Mouse (Mus musculus): ENCODE data around the gene P2ry14. TPM values are rescaled to one million over a fixed set of nuclear protein-coding genes. Genes with fewer than 3 reads are reported as not detected.

Gene P2ry14
- total RNA-seq, 1 experiment = 0.18 TPM

DNA sequence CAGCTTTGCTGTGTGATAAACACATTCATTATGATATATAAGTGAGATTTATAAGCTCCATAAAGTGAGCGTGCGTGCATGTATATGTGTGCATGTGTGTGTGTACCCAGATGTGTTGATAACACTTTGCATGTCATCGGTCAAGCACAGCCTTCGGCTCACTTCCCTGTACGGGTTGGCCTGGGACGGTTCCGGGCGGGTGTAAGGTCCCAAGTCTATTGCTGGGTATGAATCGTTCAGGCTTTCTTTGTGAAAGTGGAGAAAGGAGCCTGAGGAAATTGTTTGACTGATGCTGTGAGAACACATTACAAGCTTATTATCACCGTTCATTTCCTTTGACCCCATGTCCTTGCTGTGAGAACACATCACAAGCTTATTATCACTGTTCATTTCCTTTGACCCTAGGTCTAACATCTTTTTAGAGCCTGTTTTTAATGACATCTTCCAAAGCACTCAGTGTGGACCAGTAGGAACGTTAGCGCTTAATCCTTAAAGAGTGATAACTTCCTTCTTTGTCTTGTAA, 14.4 kb downstream of the P2ry14 start:
- no peak for DNase-seq (ENCODE audit: low read depth, low spot score)
- Histone ChIP-seq H3K36me3 (ENCODE audit: control insufficient read depth, insufficient read depth, low read length, poor library complexity, severe bottlenecking) (no peaks in the 10 kb centered on the region), H3K27ac (ENCODE audit: insufficient read depth, low read depth, low read length, poor library complexity, severe bottlenecking) (no peak overlapping the region), H3K4me1 (ENCODE audit: control insufficient read depth in 2 of 2, insufficient read depth in 2 of 2, low read length in 2 of 2, poor library complexity in 1 of 2) (no peaks in the 10 kb centered on the region), H3K9ac (ENCODE audit: insufficient read depth, low read depth, low read length, poor library complexity, severe bottlenecking) (no peak overlapping the region), H3K9me3 (ENCODE audit: control insufficient read depth, insufficient read depth, low read depth, low read length) (no peaks in the 10 kb centered on the region), H3K4me3 (ENCODE audit: insufficient read depth in 1 of 2, low read depth in 1 of 2, low read length in 2 of 2, poor library complexity in 1 of 2, severe bottlenecking in 1 of 2) (no peak overlapping the region)
- in situ Hi-C loops (cut with MboI; ENCODE audit: low sequenced_read_pairs in 2 of 2, unreplicated experiment in 2 of 2) = no loop called here
- no peak for TF ChIP-seq HCFC1 (IDR thresholded peaks at IDR 0.05; ENCODE audit: borderline replicate concordance, insufficient read depth, low read length)
- no peak for TF ChIP-seq ZC3H11A (IDR thresholded peaks at IDR 0.05; ENCODE audit: borderline replicate concordance, low read depth, low read length)
- TF ChIP-seq CHD2 (IDR thresholded peaks at IDR 0.05; ENCODE audit: low read depth, low read length) = no peak
- TF ChIP-seq ZNF384 (IDR thresholded peaks at IDR 0.05; ENCODE audit: low read depth, low read length) = no peak
- no peak for TF ChIP-seq MAFK (IDR thresholded peaks at IDR 0.05; ENCODE audit: insufficient read depth, low read depth, low read length)

DNA sequence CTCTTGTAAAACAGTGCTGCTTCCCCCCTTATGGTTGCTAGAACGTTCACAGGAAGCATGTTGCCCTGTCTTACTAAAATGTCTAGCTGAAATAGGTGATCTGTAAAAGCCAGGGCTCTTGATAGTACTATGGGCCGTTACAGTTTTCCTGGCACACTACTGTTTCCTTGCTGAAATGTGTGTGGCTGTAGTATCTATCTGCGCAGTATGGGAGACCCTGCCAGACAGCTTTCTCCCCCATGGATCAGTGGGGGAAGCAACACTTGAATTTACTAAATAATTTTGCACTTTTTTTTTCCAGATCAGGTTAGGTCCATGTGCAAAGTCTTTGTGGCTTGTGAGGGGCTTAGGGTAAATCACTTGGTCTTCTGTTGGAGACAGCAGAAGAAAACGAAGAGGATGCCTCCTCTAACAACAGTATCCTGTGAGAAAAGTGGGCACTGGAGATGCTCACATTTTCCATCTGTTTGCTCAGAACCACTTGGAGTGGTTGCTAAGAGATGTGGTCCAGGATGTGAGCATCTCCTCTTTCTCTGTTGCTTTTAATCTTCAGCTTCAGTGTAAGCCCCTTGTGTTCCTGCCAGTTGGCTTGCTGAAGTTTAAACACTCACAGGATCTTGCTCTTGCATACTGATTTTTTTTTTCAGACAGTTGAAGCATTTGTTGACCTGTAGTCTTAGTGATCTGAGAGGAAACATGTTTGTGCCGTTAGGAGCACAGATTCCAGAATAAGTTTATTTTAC, 17.3 kb downstream of the P2ry14 start:
- no peak for TF ChIP-seq ZC3H11A (IDR thresholded peaks at IDR 0.05; ENCODE audit: borderline replicate concordance, low read depth, low read length)
- no peak for TF ChIP-seq MAFK (IDR thresholded peaks at IDR 0.05; ENCODE audit: insufficient read depth, low read depth, low read length)
- TF ChIP-seq ZNF384 (IDR thresholded peaks at IDR 0.05; ENCODE audit: low read depth, low read length) = no peak
- TF ChIP-seq CHD2 (IDR thresholded peaks at IDR 0.05; ENCODE audit: low read depth, low read length) = no peak
- TF ChIP-seq HCFC1 (IDR thresholded peaks at IDR 0.05; ENCODE audit: borderline replicate concordance, insufficient read depth, low read length) = no peak
- H3K4me3 ChIP-seq (ENCODE audit: insufficient read depth in 1 of 2, low read depth in 1 of 2, low read length in 2 of 2, poor library complexity in 1 of 2, severe bottlenecking in 1 of 2) = no peak overlapping the region
- H3K27ac ChIP-seq (ENCODE audit: insufficient read depth, low read depth, low read length, poor library complexity, severe bottlenecking) = no peak overlapping the region
- no peaks in the 10 kb centered on the region for H3K4me1 ChIP-seq (ENCODE audit: control insufficient read depth in 2 of 2, insufficient read depth in 2 of 2, low read length in 2 of 2, poor library complexity in 1 of 2)
- H3K9me3 ChIP-seq (ENCODE audit: control insufficient read depth, insufficient read depth, low read depth, low read length) = no peaks in the 10 kb centered on the region
- H3K36me3 ChIP-seq (ENCODE audit: control insufficient read depth, insufficient read depth, low read length, poor library complexity, severe bottlenecking) = no peaks in the 10 kb centered on the region
- DNase-seq (ENCODE audit: low read depth, low spot score) = no peak
- in situ Hi-C loops (cut with MboI; ENCODE audit: low sequenced_read_pairs in 2 of 2, unreplicated experiment in 2 of 2) = no loop called here
- H3K9ac ChIP-seq (ENCODE audit: insufficient read depth, low read depth, low read length, poor library complexity, severe bottlenecking) = no peak overlapping the region

DNA sequence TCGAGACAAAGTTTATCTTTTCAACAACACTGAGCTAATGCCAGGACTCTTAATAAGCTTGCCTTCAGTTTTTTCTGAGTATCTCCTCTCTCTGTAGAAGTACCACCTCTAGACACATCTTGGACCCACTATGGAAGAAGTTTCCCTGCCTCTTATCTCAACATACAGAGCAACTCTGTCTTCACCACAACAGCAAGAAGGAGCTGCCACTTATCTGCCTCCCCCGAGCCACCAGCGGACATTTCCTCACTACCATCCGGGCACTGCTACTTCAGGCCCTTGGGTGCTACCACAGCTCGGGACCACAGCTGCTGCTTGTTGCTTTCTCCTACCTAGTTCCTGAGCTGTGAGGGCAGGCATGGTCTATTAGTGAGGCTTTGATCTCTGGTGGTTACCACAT, 20.2 kb downstream of the P2ry14 start:
- in situ Hi-C loops (cut with MboI; ENCODE audit: low sequenced_read_pairs in 2 of 2, unreplicated experiment in 2 of 2) = no loop called here
- Histone ChIP-seq H3K9ac (ENCODE audit: insufficient read depth, low read depth, low read length, poor library complexity, severe bottlenecking) (no peak overlapping the region), H3K4me3 (ENCODE audit: insufficient read depth in 1 of 2, low read depth in 1 of 2, low read length in 2 of 2, poor library complexity in 1 of 2, severe bottlenecking in 1 of 2) (no peak overlapping the region), H3K36me3 (ENCODE audit: control insufficient read depth, insufficient read depth, low read length, poor library complexity, severe bottlenecking) (no peaks in the 10 kb centered on the region), H3K27ac (ENCODE audit: insufficient read depth, low read depth, low read length, poor library complexity, severe bottlenecking) (no peak overlapping the region), H3K4me1 (ENCODE audit: control insufficient read depth in 2 of 2, insufficient read depth in 2 of 2, low read length in 2 of 2, poor library complexity in 1 of 2) (no peaks in the 10 kb centered on the region; a peak in 1 of 4 replicates), H3K9me3 (ENCODE audit: control insufficient read depth, insufficient read depth, low read depth, low read length) (no peaks in the 10 kb centered on the region)
- no peak for DNase-seq (ENCODE audit: low read depth, low spot score)
- TF ChIP-seq HCFC1 (IDR thresholded peaks at IDR 0.05; ENCODE audit: borderline replicate concordance, insufficient read depth, low read length) = no peak
- TF ChIP-seq MAFK (IDR thresholded peaks at IDR 0.05; ENCODE audit: insufficient read depth, low read depth, low read length) = no peak
- TF ChIP-seq ZC3H11A (IDR thresholded peaks at IDR 0.05; ENCODE audit: borderline replicate concordance, low read depth, low read length) = no peak
- no peak for TF ChIP-seq CHD2 (IDR thresholded peaks at IDR 0.05; ENCODE audit: low read depth, low read length)
- TF ChIP-seq ZNF384 (IDR thresholded peaks at IDR 0.05; ENCODE audit: low read depth, low read length) = no peak

DNA sequence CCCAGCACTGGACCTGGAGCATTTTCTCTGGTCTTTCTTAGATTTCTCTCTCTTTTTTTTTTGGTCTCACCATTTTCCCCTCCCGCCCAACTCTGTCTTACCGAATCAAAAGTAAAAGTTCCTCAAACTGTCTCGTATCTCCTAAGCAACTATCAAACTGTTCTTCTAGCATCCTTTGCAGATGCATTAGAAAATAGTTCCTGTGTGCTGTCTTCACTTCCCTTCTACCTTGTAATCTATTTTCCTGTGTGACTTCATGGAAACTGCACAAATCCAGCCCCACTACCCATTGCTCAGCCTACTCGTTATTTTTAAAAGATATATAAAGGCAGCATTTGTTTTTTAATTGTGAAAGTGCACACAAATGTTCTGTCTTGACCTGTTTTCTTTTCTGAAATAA, 21.5 kb downstream of the P2ry14 start:
- no peak overlapping the region for H3K9ac ChIP-seq (ENCODE audit: insufficient read depth, low read depth, low read length, poor library complexity, severe bottlenecking)
- DNase-seq (ENCODE audit: low read depth, low spot score) = no peak
- H3K9me3 ChIP-seq (ENCODE audit: control insufficient read depth, insufficient read depth, low read depth, low read length) = no peaks in the 10 kb centered on the region
- TF ChIP-seq ZC3H11A (IDR thresholded peaks at IDR 0.05; ENCODE audit: borderline replicate concordance, low read depth, low read length) = no peak
- no peak for TF ChIP-seq MAFK (IDR thresholded peaks at IDR 0.05; ENCODE audit: insufficient read depth, low read depth, low read length)
- TF ChIP-seq ZNF384 (IDR thresholded peaks at IDR 0.05; ENCODE audit: low read depth, low read length) = no peak
- no peak for TF ChIP-seq HCFC1 (IDR thresholded peaks at IDR 0.05; ENCODE audit: borderline replicate concordance, insufficient read depth, low read length)
- TF ChIP-seq CHD2 (IDR thresholded peaks at IDR 0.05; ENCODE audit: low read depth, low read length) = no peak
- H3K4me3 ChIP-seq (ENCODE audit: insufficient read depth in 1 of 2, low read depth in 1 of 2, low read length in 2 of 2, poor library complexity in 1 of 2, severe bottlenecking in 1 of 2) = no peak overlapping the region
- no peaks in the 10 kb centered on the region for H3K36me3 ChIP-seq (ENCODE audit: control insufficient read depth, insufficient read depth, low read length, poor library complexity, severe bottlenecking)
- H3K27ac ChIP-seq (ENCODE audit: insufficient read depth, low read depth, low read length, poor library complexity, severe bottlenecking) = no peak overlapping the region
- in situ Hi-C loops (cut with MboI; ENCODE audit: low sequenced_read_pairs in 2 of 2, unreplicated experiment in 2 of 2) = no loop called here
- no peaks in the 10 kb centered on the region; a peak in 1 of 4 replicates for H3K4me1 ChIP-seq (ENCODE audit: control insufficient read depth in 2 of 2, insufficient read depth in 2 of 2, low read length in 2 of 2, poor library complexity in 1 of 2)
